7 mouse cellular contexts compared by ENCODE assay signal in genomic region chr16:32246952-32247370, GRCm38 (mm10). TPM values are rescaled to one million over a fixed set of nuclear protein-coding genes. Genes with fewer than 3 reads are reported as not detected.
A peak's percentile ranks its signal among the peaks of the same experiment; 100 is the strongest.
DNase-seq lines count a peak whose midpoint lies in the region; ATAC-seq lines count a peak whose summit lies in the region.

Fbxo45 (minus strand) TSS chr16:32247158.
Wdr53 (plus strand) TSS chr16:32247227.

- peak; percentile 99 for ATAC-seq in intestine, embryonic 16.5 days
- ATAC-seq in midbrain, embryonic 11.5 days (ENCODE audit: low FRiP score) = peak; percentile 98

- peak within 1 kb of the TSS; percentile 95 for H3K27ac ChIP-seq in intestine, embryonic 16.5 days (ENCODE audit: low read length)
- peak within 1 kb of the TSS; percentile 92 for H3K27ac ChIP-seq in midbrain, embryonic 11.5 days (ENCODE audit: low read depth, low read length)

- peak within 1 kb of the TSS; percentile 82 for H3K4me2 ChIP-seq in intestine, embryonic 16.5 days (ENCODE audit: low read depth, low read length)
- H3K4me2 ChIP-seq in midbrain, embryonic 11.5 days = peak within 1 kb of the TSS; percentile 66

- intact Hi-C loops in left cerebral cortex, postnatal 36 days (cut with DNase I) = loop anchor here (1.0 to 5.0 kb wide), 4 partner anchors 30 to 299 kb away; partner anchors contain the start of genes 0610012G03Rik, Ncbp2, Nrros and Rnf168

- peak; percentile 98 for DNase-seq in adrenal gland, adult 8-10 months
- DNase-seq in embryo, embryonic 9.5 days (ENCODE audit: extremely low spot score) = peak; percentile 95
- peak; percentile 92 to 97 for DNase-seq in gastrocnemius, postnatal 4 days (ENCODE audit: low spot score in 2 of 2)
- DNase-seq in left cerebral cortex, postnatal 36 days (ENCODE audit: low spot score in 2 of 2) = peak; percentile 98
- peak; percentile 98 for DNase-seq in midbrain, embryonic 11.5 days (ENCODE audit: low spot score, missing footprints)
- peak; percentile 95 for DNase-seq in skeletal muscle tissue, adult 2 months (ENCODE audit: low read depth, low spot score)

- WGBS in intestine, embryonic 16.5 days = under 1% methylated on average over 48 of the region's 48 CpGs
- whole genome bisulfite sequencing in midbrain, embryonic 11.5 days = under 1% methylated on average over 43 of the region's 48 CpGs

- H3K36me3 ChIP-seq in intestine, embryonic 16.5 days (ENCODE audit: control insufficient read depth, insufficient read depth, low read length) = no peaks in the 10 kb centered on the region
- H3K36me3 ChIP-seq in midbrain, embryonic 11.5 days (ENCODE audit: control insufficient read depth, insufficient read depth, low read length) = no peaks in the 10 kb centered on the region; the same call in 1 of the 2 replicates

- H3K27me3 ChIP-seq in intestine, embryonic 16.5 days (replicated peaks; ENCODE audit: control insufficient read depth, insufficient read depth, low read length) = no peaks in the 10 kb centered on the region
- no peaks in the 10 kb centered on the region for H3K27me3 ChIP-seq in midbrain, embryonic 11.5 days (ENCODE audit: control insufficient read depth, insufficient read depth, low read length)

- no peaks in the 10 kb centered on the region for H3K9me3 ChIP-seq in intestine, embryonic 16.5 days (ENCODE audit: control insufficient read depth, low read length)
- no peaks in the 10 kb centered on the region for H3K9me3 ChIP-seq in midbrain, embryonic 11.5 days (ENCODE audit: control insufficient read depth, low read length)

- peak within 1 kb of the TSS; percentile 93 for H3K4me3 ChIP-seq in intestine, embryonic 16.5 days (ENCODE audit: low read length)
- peak within 1 kb of the TSS; percentile 95 for H3K4me3 ChIP-seq in midbrain, embryonic 11.5 days (ENCODE audit: low read depth, low read length)

- H3K9ac ChIP-seq in intestine, embryonic 16.5 days (ENCODE audit: low read depth, low read length) = peak within 1 kb of the TSS; percentile 95
- peak within 1 kb of the TSS; percentile 93 for H3K9ac ChIP-seq in midbrain, embryonic 11.5 days (ENCODE audit: low read length)

- H3K4me1 ChIP-seq in intestine, embryonic 16.5 days (ENCODE audit: control insufficient read depth, insufficient read depth, low read length) = peaks cover 18% of the 10 kb centered on the region
- peaks cover 19% of the 10 kb centered on the region for H3K4me1 ChIP-seq in midbrain, embryonic 11.5 days (ENCODE audit: control insufficient read depth, insufficient read depth, low read length)

RNA-seq across cellular contexts. Expression of gene Fbxo45, which starts in this region (rescaled TPM):
- total RNA-seq in adrenal gland, adult 8-10 months (2022) = 10 to 100 TPM; 16.8 to 20.1 (median 19.2) TPM
- 10 to 100 TPM; 13.8 to 14.1 TPM for total RNA-seq in gastrocnemius, postnatal 4 days (2021)
- 2.6 and 2.7 TPM in 2 replicates for polyA plus RNA-seq in intestine, embryonic 16.5 days (2015; fragmentation: Nextera tagmentation; extraction: Ambion mirVana)
- total RNA-seq in left cerebral cortex, postnatal 36 days (2021) = 10 to 100 TPM; 48.7 to 49.2 TPM
- polyA plus RNA-seq in midbrain, embryonic 11.5 days (2014; fragmentation: Nextera tagmentation; extraction: Ambion mirVana) = 22.1 and 22.8 TPM in 2 replicates

RNA-seq across cellular contexts. Expression of gene Wdr53, which starts in this region (rescaled TPM):
- 10 to 100 TPM; 13.0 to 17.8 (median 14.9) TPM for total RNA-seq in adrenal gland, adult 8-10 months (2022)
- total RNA-seq in gastrocnemius, postnatal 4 days (2021) = 1 to 10 TPM; 8.5 to 9.0 TPM
- 17.2 and 17.6 TPM in 2 replicates for polyA plus RNA-seq in intestine, embryonic 16.5 days (2015; fragmentation: Nextera tagmentation; extraction: Ambion mirVana)
- 10 to 100 TPM; 12.2 to 14.4 TPM for total RNA-seq in left cerebral cortex, postnatal 36 days (2021)
- polyA plus RNA-seq in midbrain, embryonic 11.5 days (2014; fragmentation: Nextera tagmentation; extraction: Ambion mirVana) = 16.4 and 19.0 TPM in 2 replicates

Comparison
In these comparisons a context has a peak if more than half of its experiments do, and no peak if none do; other contexts are left out.
1. Peak in every context shown above with its lines: DNase-seq, ATAC-seq, H3K4me3 ChIP-seq and H3K27ac ChIP-seq.